In the genomic region with DNA sequence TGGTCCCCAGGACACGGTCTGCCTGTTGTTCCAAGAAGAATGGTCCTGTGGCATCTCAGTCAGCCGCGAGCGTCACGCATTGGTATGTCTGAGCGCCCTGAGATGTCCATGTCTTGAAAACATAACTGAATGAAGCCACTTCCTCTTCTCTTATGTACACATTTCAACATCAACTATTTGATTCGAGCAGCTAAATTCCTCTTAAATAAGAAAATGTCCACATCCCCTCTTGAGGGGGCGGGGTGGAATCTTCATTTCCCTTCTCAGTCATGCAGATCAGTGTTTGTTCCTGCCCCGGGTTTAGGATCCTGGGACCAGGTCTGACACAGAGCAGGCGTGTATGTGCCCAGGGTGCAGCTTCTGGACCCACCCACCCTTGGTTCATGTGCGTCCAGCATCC, we compare ENCODE assay signal across 14 mouse cellular contexts.
DNase-seq lines count a peak whose midpoint lies in the region; ATAC-seq lines count a peak whose summit lies in the region.
"Had no signal": no experiment of that assay in that cellular context is flagged by ENCODE, and none has a peak within 500 bp of the region (broad histone marks: within the 10 kb centered on the region; RNA-seq: fewer than 3 reads in every experiment).

No protein-coding gene starts in this region.

- intact Hi-C loops in heart, postnatal 36 days (cut with DNase I), result no loop called here

- DNase-seq in heart, adult 11 months, result peak; percentile 94
- DNase-seq in heart, postnatal 36 days, result no peak
- DNase-seq in spleen, adult 12 weeks (ENCODE audit: low spot score), result peak; percentile 12
- no peak for DNase-seq in spleen, postnatal 4 days (ENCODE audit: low spot score in 2 of 2)
- no peak for DNase-seq in cerebellum, postnatal 14 days
- no peak for DNase-seq in adrenal gland, adult (ENCODE audit: inconsistent age in 2 of 2, low spot score in 1 of 2)
- DNase-seq: cerebellum, adult 18-20 months; kidney, postnatal 14 days had no signal

- no peaks in the 10 kb centered on the region for H3K9me3 ChIP-seq in midbrain, embryonic 16.5 days (replicated peaks; ENCODE audit: control insufficient read depth, low read length, poor library complexity, severe bottlenecking)
- H3K9me3 ChIP-seq: forebrain, embryonic 13.5 days; limb, embryonic 10.5 days; liver, embryonic 15.5 days had no signal

- H3K4me1 ChIP-seq in midbrain, embryonic 16.5 days (ENCODE audit: control insufficient read depth, insufficient read depth, low read length), result peaks cover 9% of the 10 kb centered on the region

- H3K27me3 ChIP-seq in midbrain, embryonic 16.5 days (ENCODE audit: control insufficient read depth, insufficient read depth, low read depth, low read length), result no peaks in the 10 kb centered on the region
- H3K27me3 ChIP-seq: forebrain, embryonic 13.5 days; liver, embryonic 15.5 days had no signal

- H3K27ac ChIP-seq in midbrain, embryonic 16.5 days (ENCODE audit: low read length), result no peak overlapping the region
- H3K27ac ChIP-seq: forebrain, embryonic 13.5 days; limb, embryonic 10.5 days; liver, embryonic 15.5 days had no signal

- H3K36me3 ChIP-seq in midbrain, embryonic 16.5 days (ENCODE audit: control insufficient read depth, insufficient read depth, low read length), result no peaks in the 10 kb centered on the region
- H3K36me3 ChIP-seq: limb, embryonic 10.5 days; liver, embryonic 15.5 days had no signal

- peak; percentile 86 for ATAC-seq in megakaryocyte progenitor cell, adult 5-6 weeks (replicated peaks; ENCODE audit: poor library complexity)
- no peak for ATAC-seq in midbrain, embryonic 16.5 days
- ATAC-seq: inflammation-experienced regulatory T-cells, adult 6 months had no signal

- WGBS in midbrain, embryonic 16.5 days, result 80% methylated on average over 11 of the region's 11 CpGs

- H3K9ac ChIP-seq in midbrain, embryonic 16.5 days (ENCODE audit: low read depth, low read length), result no peak overlapping the region
- H3K9ac ChIP-seq: forebrain, embryonic 13.5 days; liver, embryonic 15.5 days had no signal

- H3K4me2 ChIP-seq in midbrain, embryonic 16.5 days (ENCODE audit: low read length), result no peak overlapping the region
- H3K4me2 ChIP-seq: liver, embryonic 15.5 days had no signal

- no peak overlapping the region for H3K4me3 ChIP-seq in midbrain, embryonic 16.5 days (ENCODE audit: low read depth, low read length)
- H3K4me3 ChIP-seq: forebrain, embryonic 13.5 days; limb, embryonic 10.5 days; liver, embryonic 15.5 days had no signal

Comparison
In these comparisons a context has a peak if more than half of its experiments do, and no peak if none do; other contexts are left out.
1. DNase-seq: peak in heart, adult 11 months (single experiment) and spleen, adult 12 weeks (single experiment); none in heart, postnatal 36 days (0 of 2), spleen, postnatal 4 days (0 of 2), cerebellum, postnatal 14 days (0 of 2) and adrenal gland, adult (0 of 2).